Mouse (Mus musculus) liver, embryonic 14.5 days (tissue): ENCODE measurements at regions not wholly inside any gene's neighbourhood (a gene's known extent, or its start where the extent isn't known, plus 50 kb on each side); places are given as distances from the start of the nearest gene placed in this dataset.

ENCODE experiments used
- ATAC-seq: fragments of 200-750 bp; cut with Nextera tagmentation; 2 replicates; pipeline ENCODE4 v1.8.0; 2017; ENCODE audit warnings: moderate number of reproducible peaks, mild to moderate bottlenecking, moderate library complexity; ENCODE audit not compliant: insufficient read depth
- DNase-seq, 3 experiments: peaks; one replicate each; pipeline ENCODE4 v3.0.0-alpha.2; 2012 to 2013; ENCODE audit warnings: low read depth in 3 of 3, low spot score in 3 of 3
- H3K27ac ChIP-seq: fragments of 300-500 bp; sonication (generic); 2 replicates; pipeline ENCODE4 v1.5.1; 2014; ENCODE audit warnings: moderate library complexity, mild to moderate bottlenecking, control low read depth, inconsistent platforms
- H3K27me3 ChIP-seq: fragments of 300-500 bp; sonication (generic); 2 replicates; pipeline ENCODE4 v1.6.1; 2014; ENCODE audit warnings: mild to moderate bottlenecking, low read length, moderate library complexity; ENCODE audit not compliant: control insufficient read depth, insufficient read depth
- H3K36me3 ChIP-seq: fragments of 300-500 bp; sonication (generic); replicated peaks from 2 replicates; pipeline ENCODE4 v1.6.1; 2014; ENCODE audit warnings: low read depth; ENCODE audit not compliant: control insufficient read depth, insufficient read depth
- H3K4me1 ChIP-seq, 2 experiments: fragments of 200-500 bp in 1 of 2; fragments of 300-500 bp in 1 of 2; sonication (generic) in 1 of 2; replicated peaks; 2 replicates each; pipeline ENCODE4 v1.6.1; 2012 to 2014; ENCODE audit warnings: antibody characterized with exemption in 1 of 2, inconsistent platforms in 1 of 2, low read length in 1 of 2; ENCODE audit not compliant: control insufficient read depth in 2 of 2, insufficient read depth in 2 of 2
- H3K4me2 ChIP-seq: fragments of 300-500 bp; sonication (generic); 2 replicates; pipeline ENCODE4 v1.6.1; 2014; ENCODE audit warnings: low read depth, mild to moderate bottlenecking, control low read depth, moderate library complexity
- H3K4me3 ChIP-seq, 2 experiments: fragments of 200-500 bp in 1 of 2; fragments of 300-500 bp in 1 of 2; sonication (generic) in 1 of 2; 2 replicates each; pipeline ENCODE4 v1.5.1; 2012 to 2014; ENCODE audit warnings: low read depth in 2 of 2, low read length in 2 of 2, mild to moderate bottlenecking in 2 of 2, control low read depth in 1 of 2, inconsistent platforms in 1 of 2, moderate library complexity in 1 of 2; ENCODE audit not compliant: insufficient read depth in 1 of 2
- H3K9ac ChIP-seq: fragments of 300-500 bp; sonication (generic); replicated peaks from 2 replicates; pipeline ENCODE4 v1.6.1; 2014; ENCODE audit warnings: mild to moderate bottlenecking, control low read depth, moderate library complexity
- H3K9me3 ChIP-seq: fragments of 300-500 bp; sonication (generic); 2 replicates; pipeline ENCODE4 v1.6.1; 2016; ENCODE audit warnings: low read length, mixed read lengths; ENCODE audit not compliant: control insufficient read depth
- CTCF ChIP-seq: IDR thresholded peaks from 2 replicates; pipeline ENCODE4 v1.5.1; 2016; ENCODE audit warnings: antibody characterized with exemption, low read depth, control low read depth
- EP300 ChIP-seq: IDR thresholded peaks from 2 replicates; pipeline ENCODE4 v1.6.1; 2016; ENCODE audit warnings: antibody characterized with exemption, low read depth
- WGBS: fragments of 180-500 bp; shearing (Covaris S2); extraction: QIAGEN DNeasy Blood & Tissue Kit; methylation state at CpG from one replicate; pipeline ENCODE4 v1.1.7; 2014; ENCODE audit not compliant: insufficient replicate concordance; 5-methylcytosine and 5-hydroxymethylcytosine counted together

GRCm38 (mm10) chr9:61232630-61233029 is 139.5 kb upstream of the Tle3 start:
- Histone ChIP-seq H3K4me1 (no peaks in the 10 kb centered on the region), H3K9me3 (no peaks in the 10 kb centered on the region), H3K4me3 (no peak overlapping the region), H3K36me3 (no peaks in the 10 kb centered on the region), H3K27me3 (no peaks in the 10 kb centered on the region), H3K27ac (no peak overlapping the region), H3K9ac (no peak overlapping the region), H3K4me2 (no peak overlapping the region)
- WGBS: 40% methylated on average over 7 of the region's 7 CpGs
- no peak for ATAC-seq
- no peak for DNase-seq
- TF ChIP-seq CTCF: no peak
- no peak for TF ChIP-seq EP300

GRCm38 (mm10) chr9:61233251-61233650 is 138.9 kb upstream of the Tle3 start:
- H3K4me3 ChIP-seq: no peak overlapping the region
- ATAC-seq (no peak), DNase-seq (no peak)
- H3K4me1 ChIP-seq: no peaks in the 10 kb centered on the region
- no peak overlapping the region for H3K9ac ChIP-seq
- no peak overlapping the region for H3K27ac ChIP-seq
- no peaks in the 10 kb centered on the region for H3K9me3 ChIP-seq
- no peak overlapping the region for H3K4me2 ChIP-seq
- H3K36me3 ChIP-seq: no peaks in the 10 kb centered on the region
- TF ChIP-seq EP300 (no peak), CTCF (no peak)
- H3K27me3 ChIP-seq: no peaks in the 10 kb centered on the region
- 23% methylated on average over 2 of the region's 2 CpGs for WGBS

- H3K9me3 ChIP-seq: no peaks in the 10 kb centered on the region
- H3K9ac ChIP-seq: no peak overlapping the region
- DNase-seq: no peak
- no peak overlapping the region for H3K4me2 ChIP-seq
- no peaks in the 10 kb centered on the region for H3K27me3 ChIP-seq
- no peak overlapping the region for H3K27ac ChIP-seq
- 56% methylated on average over 17 of the region's 17 CpGs for WGBS
- H3K4me1 ChIP-seq: no peaks in the 10 kb centered on the region
- no peak for ATAC-seq
- H3K36me3 ChIP-seq: no peaks in the 10 kb centered on the region
- TF ChIP-seq EP300 (no peak), CTCF (no peak)
- H3K4me3 ChIP-seq: no peak overlapping the region
These were observed 136.2 kb upstream of the Tle3 start for GRCm38 (mm10) chr9:61235653-61236610.

GRCm38 (mm10) chr9:61238687-61239250 is 133.4 kb upstream of the Tle3 start:
- WGBS: 42% methylated on average over 4 of the region's 4 CpGs
- H3K36me3 ChIP-seq: no peaks in the 10 kb centered on the region
- H3K27ac ChIP-seq: no peak overlapping the region
- ATAC-seq: no peak
- no peaks in the 10 kb centered on the region for H3K9me3 ChIP-seq
- no peak for DNase-seq
- H3K27me3 ChIP-seq: no peaks in the 10 kb centered on the region
- H3K4me3 ChIP-seq: no peak overlapping the region
- no peak overlapping the region for H3K9ac ChIP-seq
- H3K4me1 ChIP-seq: no peaks in the 10 kb centered on the region; a peak in 1 of 4 replicates
- TF ChIP-seq EP300 (no peak), CTCF (no peak)
- H3K4me2 ChIP-seq: no peak overlapping the region

- DNase-seq: no peak
These were observed 132.8 kb upstream of the Tle3 start for GRCm38 (mm10) chr9:61239328-61239727.

More at GRCm38 (mm10) chr9:61239328-61239727, 132.8 kb upstream of the Tle3 start:
- Histone ChIP-seq H3K4me3 (no peak overlapping the region), H3K9ac (no peak overlapping the region), H3K4me2 (no peak overlapping the region), H3K4me1 (no peaks in the 10 kb centered on the region; a peak in 1 of 4 replicates), H3K9me3 (no peaks in the 10 kb centered on the region), H3K27ac (no peak overlapping the region), H3K36me3 (no peaks in the 10 kb centered on the region), H3K27me3 (no peaks in the 10 kb centered on the region)
- no peak for TF ChIP-seq CTCF
- no peak for TF ChIP-seq EP300
- no peak for ATAC-seq
- WGBS: 61% methylated on average over 4 of the region's 4 CpGs
